Mouse (Mus musculus) intestine, embryonic 15.5 days (tissue): Measurements from ENCODE around the gene Prss53. TPM values are rescaled to one million over a fixed set of nuclear protein-coding genes. Genes with fewer than 3 reads are reported as not detected.

Experiments
- ATAC-seq: fragments of 200-750 bp; cut with Nextera tagmentation; 2 replicates; pipeline ENCODE4 v1.8.0; 2017; ENCODE audit warnings: moderate TSS enrichment, moderate library complexity
- H3K27ac ChIP-seq: fragments of 300-500 bp; sonication (generic); 2 replicates; pipeline ENCODE4 v1.5.1; 2015; ENCODE audit warnings: mild to moderate bottlenecking, inconsistent platforms
- H3K27me3 ChIP-seq: fragments of 300-500 bp; sonication (generic); replicated peaks from 2 replicates; pipeline ENCODE4 v1.6.1; 2015; ENCODE audit warnings: inconsistent platforms
- H3K36me3 ChIP-seq: fragments of 300-500 bp; sonication (generic); 2 replicates; pipeline ENCODE4 v1.6.1; 2015; ENCODE audit warnings: inconsistent platforms
- H3K4me1 ChIP-seq: fragments of 300-500 bp; sonication (generic); replicated peaks from 2 replicates; pipeline ENCODE4 v1.6.1; 2015; ENCODE audit warnings: inconsistent platforms
- H3K4me2 ChIP-seq: fragments of 300-500 bp; sonication (generic); replicated peaks from 2 replicates; pipeline ENCODE4 v1.6.1; 2015; ENCODE audit warnings: mild to moderate bottlenecking, inconsistent platforms
- H3K4me3 ChIP-seq: fragments of 300-500 bp; sonication (generic); replicated peaks from 2 replicates; pipeline ENCODE4 v1.5.1; 2015; ENCODE audit warnings: inconsistent platforms
- H3K9ac ChIP-seq: fragments of 300-500 bp; sonication (generic); 2 replicates; pipeline ENCODE4 v1.6.1; 2015; ENCODE audit warnings: inconsistent platforms
- H3K9me3 ChIP-seq: fragments of 300-500 bp; sonication (generic); 2 replicates; pipeline ENCODE4 v1.6.1; 2016; ENCODE audit warnings: inconsistent platforms
- WGBS: fragments of 180-500 bp; shearing (Covaris S2); methylation state at CpG from one replicate; pipeline ENCODE4 v1.1.7; 2015; 5-methylcytosine and 5-hydroxymethylcytosine counted together
- polyA plus RNA-seq: library from polyadenylated mRNA; unstranded; fragments of >200 nt; fragmentation: Nextera tagmentation; extraction: Ambion mirVana; gene quantifications from 2 replicates; pipeline ENCODE4 v1.2.1, GENCODE M21; 2015

Prss53 gene
- polyA plus RNA-seq, 1 experiment from 2014 or later: 1.7 TPM

DNA sequence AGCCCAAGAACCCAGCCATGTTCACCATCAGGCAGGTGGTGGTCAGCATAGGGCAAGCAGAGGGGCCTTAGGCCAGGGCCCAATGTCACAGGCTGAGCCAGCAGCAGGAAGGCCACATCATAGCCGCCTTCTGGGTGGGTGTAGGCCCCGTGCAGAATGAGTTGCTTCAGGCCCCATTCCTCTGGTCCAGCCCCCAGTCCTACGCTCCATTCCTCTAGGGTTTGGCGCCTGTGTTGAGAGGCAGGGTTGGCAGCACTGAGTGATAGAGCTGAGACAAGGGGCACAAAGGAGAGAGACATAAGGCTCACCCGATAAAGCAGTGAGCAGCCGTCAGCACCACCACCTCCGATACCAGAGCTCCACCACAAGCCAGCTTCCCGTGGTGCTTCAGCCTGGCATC lies 3.6 kb downstream of the Prss53 start:
- H3K4me2 ChIP-seq: no peak overlapping the region
- H3K36me3 ChIP-seq: peaks cover 38% of the 10 kb centered on the region
- no peak overlapping the region for H3K4me3 ChIP-seq
- ATAC-seq: no peak
- no peak overlapping the region for H3K27ac ChIP-seq
- no peaks in the 10 kb centered on the region for H3K27me3 ChIP-seq
- H3K4me1 ChIP-seq: peaks cover 22% of the 10 kb centered on the region
- WGBS: 86% methylated on average over 8 of the region's 8 CpGs
- H3K9me3 ChIP-seq: no peaks in the 10 kb centered on the region
- 0 out of 2 replicates have a peak overlapping the region, but pooled peaks have one; percentile 4 for H3K9ac ChIP-seq

DNA sequence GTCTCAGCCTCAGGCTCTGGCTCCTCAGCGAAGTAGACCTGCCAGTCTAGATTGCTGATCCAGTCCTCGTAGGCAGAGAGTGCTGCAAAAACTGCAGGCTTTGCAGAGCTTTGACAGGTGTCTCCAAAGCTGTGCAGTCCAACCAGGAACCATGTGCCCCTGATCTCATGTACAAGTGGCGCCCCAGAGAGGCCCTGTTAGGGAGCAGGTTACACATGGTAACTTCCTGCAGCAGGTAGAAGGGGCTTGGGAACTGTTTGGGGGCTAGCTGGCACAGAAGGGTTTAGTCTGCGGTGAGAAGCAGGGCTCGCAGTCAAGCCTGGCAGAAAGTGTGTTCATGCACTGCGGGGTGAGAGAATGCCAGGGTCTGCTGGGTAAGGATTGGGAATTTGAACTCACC lies 4.2 kb downstream of the Prss53 start:
- Histone ChIP-seq H3K4me1 (peaks cover 22% of the 10 kb centered on the region), H3K4me2 (no peak overlapping the region), H3K27ac (no peak overlapping the region), H3K4me3 (no peak overlapping the region), H3K9ac (peak overlapping the region; percentile 4; the same call in 1 of the 2 replicates), H3K27me3 (no peaks in the 10 kb centered on the region), H3K36me3 (peaks cover 45% of the 10 kb centered on the region), H3K9me3 (no peaks in the 10 kb centered on the region)
- 89% methylated on average over 6 of the region's 6 CpGs for WGBS
- ATAC-seq: no peak

DNA sequence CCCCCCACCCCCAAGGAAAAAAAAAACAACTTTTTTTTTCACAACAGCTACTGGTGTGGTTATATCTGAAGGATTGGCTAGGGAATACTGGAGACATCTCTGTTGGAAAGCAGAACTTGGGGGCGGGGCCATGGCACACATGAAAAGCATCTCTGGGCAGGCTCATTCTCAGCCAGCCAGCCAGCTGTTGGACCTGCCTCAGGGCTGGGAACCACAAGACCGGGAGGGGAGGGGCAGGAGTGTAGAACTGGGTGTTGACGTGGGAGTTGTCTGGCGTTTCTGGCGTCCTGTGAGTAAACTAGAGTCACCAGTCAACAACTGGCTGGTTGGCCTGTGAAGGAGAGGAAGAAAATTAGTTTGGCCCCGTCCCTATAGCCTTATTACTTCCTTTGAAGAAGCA lies 4.8 kb downstream of the Prss53 start:
- Histone ChIP-seq H3K4me3 (no peak overlapping the region), H3K27ac (no peak overlapping the region), H3K4me1 (peaks cover 22% of the 10 kb centered on the region), H3K27me3 (no peaks in the 10 kb centered on the region), H3K36me3 (peaks cover 51% of the 10 kb centered on the region), H3K4me2 (no peak overlapping the region), H3K9me3 (no peaks in the 10 kb centered on the region), H3K9ac (no peak overlapping the region; the same call in 1 of the 2 replicates)
- 64% methylated on average over 6 of the region's 6 CpGs for WGBS
- ATAC-seq: 0 out of 2 replicates have a peak, but pooled peaks have one; percentile 32

DNA sequence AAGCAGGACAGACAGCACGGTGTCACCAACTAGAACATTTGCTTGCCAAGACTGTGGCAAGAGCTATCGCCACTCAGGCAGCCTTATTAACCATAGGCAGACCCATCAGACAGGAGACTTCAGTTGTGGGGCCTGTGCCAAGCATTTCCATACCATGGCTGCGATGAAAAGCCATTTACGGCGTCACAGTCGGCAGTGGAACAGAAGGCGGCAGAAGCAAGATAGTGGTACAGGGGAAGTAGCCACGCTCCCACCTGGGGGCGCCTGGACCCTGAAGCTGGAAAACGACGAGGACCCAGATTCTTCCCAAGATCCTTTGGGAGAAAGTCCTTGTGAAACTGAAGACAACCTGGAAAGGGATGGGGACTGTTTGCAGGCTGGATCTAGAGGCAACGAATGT lies 10.3 kb downstream of the Prss53 start:
- no peak for ATAC-seq
- WGBS: 84% methylated on average over 12 of the region's 12 CpGs
- H3K9me3 ChIP-seq: no peaks in the 10 kb centered on the region
- peaks cover 67% of the 10 kb centered on the region for H3K36me3 ChIP-seq
- H3K4me3 ChIP-seq: no peak overlapping the region
- H3K4me1 ChIP-seq: peaks cover 29% of the 10 kb centered on the region
- H3K9ac ChIP-seq: no peak overlapping the region
- H3K27me3 ChIP-seq: no peaks in the 10 kb centered on the region
- H3K27ac ChIP-seq: no peak overlapping the region
- H3K4me2 ChIP-seq: no peak overlapping the region

DNA sequence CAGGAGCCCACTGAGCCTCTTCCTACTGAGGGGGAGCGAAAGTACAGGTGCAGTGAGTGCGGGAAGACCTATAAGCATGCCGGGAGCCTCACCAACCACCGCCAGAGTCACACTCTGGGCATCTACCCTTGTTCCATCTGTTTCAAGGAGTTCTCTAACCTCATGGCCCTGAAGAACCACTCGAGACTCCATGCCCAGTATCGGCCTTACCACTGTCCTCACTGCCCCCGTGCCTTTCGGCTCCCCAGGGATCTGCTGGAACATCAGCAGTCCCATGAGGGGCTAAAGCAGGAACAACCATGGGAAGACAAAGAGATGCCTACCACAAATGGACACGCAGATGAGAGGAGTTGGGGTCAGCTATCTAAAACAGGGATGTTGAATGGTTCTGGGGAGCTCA lies 11.5 kb downstream of the Prss53 start:
- peaks cover 27% of the 10 kb centered on the region for H3K4me1 ChIP-seq
- no peak overlapping the region for H3K27ac ChIP-seq
- no peaks in the 10 kb centered on the region for H3K27me3 ChIP-seq
- 97% methylated on average over 9 of the region's 9 CpGs for WGBS
- H3K4me2 ChIP-seq: no peak overlapping the region
- H3K4me3 ChIP-seq: no peak overlapping the region
- no peak for ATAC-seq
- H3K36me3 ChIP-seq: peaks cover 59% of the 10 kb centered on the region
- no peaks in the 10 kb centered on the region for H3K9me3 ChIP-seq
- H3K9ac ChIP-seq: no peak overlapping the region

DNA sequence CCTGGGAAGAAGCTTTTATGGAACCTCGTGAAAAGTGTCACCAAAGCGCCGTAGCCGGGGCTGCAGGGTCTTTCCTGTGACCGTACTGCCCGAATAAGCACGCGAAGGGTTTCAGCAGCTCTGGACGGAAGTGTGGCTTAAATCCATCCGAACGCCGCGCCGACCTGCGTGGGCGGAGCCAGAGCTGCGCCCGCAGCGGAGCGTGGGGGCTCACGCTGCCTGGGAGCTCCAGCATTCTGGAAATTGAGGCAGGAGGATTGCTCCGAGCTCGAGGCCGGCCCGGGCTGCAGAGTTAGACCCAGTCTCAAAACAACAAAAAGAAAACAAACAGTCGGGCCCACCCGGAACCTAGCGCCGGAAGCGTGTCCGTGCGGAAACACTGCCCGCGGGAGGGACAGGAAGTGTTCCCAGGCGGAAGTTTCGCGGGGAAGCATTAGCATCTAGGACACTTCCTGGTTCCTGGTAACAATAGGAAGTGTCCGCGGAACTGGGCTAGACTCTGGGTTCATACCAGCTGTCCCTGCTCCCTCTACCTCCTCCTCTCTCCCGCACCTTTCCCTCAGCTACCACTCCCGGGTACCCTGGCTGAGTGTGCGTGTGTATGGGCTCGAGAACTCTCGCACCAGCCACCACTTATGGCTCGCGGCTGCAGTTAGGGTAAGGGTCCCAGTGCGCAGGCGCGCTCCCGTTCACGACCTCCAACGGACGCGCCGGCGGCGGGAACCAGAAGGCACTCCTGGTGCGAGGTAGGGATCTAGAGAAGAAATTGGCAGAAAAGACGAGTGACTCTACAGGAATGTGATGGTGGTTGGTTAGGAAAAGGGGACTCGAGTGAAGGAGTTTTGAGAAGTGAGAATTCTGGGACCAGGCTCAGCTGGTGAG lies 14.1 kb downstream of the Prss53 start, which contains the start of gene Zfp668:
Gene Zfp668, minus strand, starts transcription at position 362 of the 882 bp plus-strand sequence.
- Histone ChIP-seq H3K4me1 (peaks cover 22% of the 10 kb centered on the region), H3K27ac (peak within 1 kb of the TSS; percentile 99), H3K36me3 (peaks cover 33% of the 10 kb centered on the region), H3K9me3 (no peaks in the 10 kb centered on the region), H3K27me3 (no peaks in the 10 kb centered on the region), H3K4me2 (peak within 1 kb of the TSS; percentile 78), H3K9ac (peak within 1 kb of the TSS; percentile 96), H3K4me3 (peak within 1 kb of the TSS; percentile 94)
- peak; percentile 82 for ATAC-seq
- WGBS: under 1% methylated on average over 60 of the region's 60 CpGs

DNA sequence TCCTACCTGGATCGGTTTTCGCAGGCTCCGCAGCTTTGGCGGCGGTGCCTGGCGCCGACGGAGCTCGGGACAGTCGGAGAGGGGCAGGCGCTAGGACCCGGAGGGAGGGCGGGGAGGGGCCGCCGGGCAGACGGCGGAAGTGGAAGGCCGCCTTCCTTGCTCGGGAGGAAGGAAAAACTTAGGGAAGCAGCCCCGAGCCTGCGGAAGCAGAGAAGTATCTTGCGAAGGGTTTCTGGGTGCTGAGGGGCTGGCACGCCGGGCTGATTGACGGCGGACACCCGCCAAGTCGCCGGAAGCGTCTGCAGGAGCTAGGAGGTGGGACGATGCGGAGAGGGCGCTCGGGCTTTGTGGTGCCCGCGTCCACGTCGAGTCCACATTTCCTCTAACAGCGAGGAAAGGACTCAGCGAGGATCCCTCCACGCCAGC lies 14.7 kb downstream of the Prss53 start, which contains the start of gene Zfp646:
Gene Zfp646, plus strand, starts transcription at position 181 of the 426 bp plus-strand sequence.
- ATAC-seq: peak; percentile 92
- H3K4me1 ChIP-seq: peaks cover 22% of the 10 kb centered on the region
- peak within 1 kb of the TSS; percentile 78 for H3K4me2 ChIP-seq
- H3K9me3 ChIP-seq: no peaks in the 10 kb centered on the region
- peak within 1 kb of the TSS; percentile 94 for H3K4me3 ChIP-seq
- H3K9ac ChIP-seq: peak within 1 kb of the TSS; percentile 96
- H3K27me3 ChIP-seq: no peaks in the 10 kb centered on the region
- peak within 1 kb of the TSS; percentile 99 for H3K27ac ChIP-seq
- under 1% methylated on average over 40 of the region's 41 CpGs for WGBS
- H3K36me3 ChIP-seq: peaks cover 26% of the 10 kb centered on the region

DNA sequence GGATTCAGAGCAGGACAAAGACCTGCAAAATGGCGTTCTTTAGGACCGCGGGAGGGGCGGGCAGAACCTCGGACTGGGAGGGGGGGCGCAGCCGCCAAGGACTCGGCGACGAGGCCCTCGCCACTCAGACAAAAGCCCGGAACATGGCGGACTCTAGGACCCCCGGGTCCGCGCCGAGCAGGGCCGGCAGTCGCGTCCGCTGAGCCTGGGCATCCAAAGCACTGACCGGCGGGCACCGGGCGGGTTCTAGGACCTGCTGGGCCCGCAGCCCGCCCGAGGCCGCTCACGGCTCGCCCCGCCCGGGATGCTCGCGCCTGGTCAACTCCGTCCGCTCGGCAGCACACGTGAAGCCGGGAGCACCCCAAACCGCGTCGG lies 15.2 kb downstream of the Prss53 start:
- Histone ChIP-seq H3K9ac (peak overlapping the region; percentile 96), H3K27ac (peak overlapping the region; percentile 99), H3K4me2 (peak overlapping the region; percentile 76), H3K27me3 (no peaks in the 10 kb centered on the region), H3K4me3 (peak overlapping the region; percentile 94), H3K4me1 (peaks cover 22% of the 10 kb centered on the region), H3K9me3 (no peaks in the 10 kb centered on the region), H3K36me3 (peaks cover 23% of the 10 kb centered on the region)
- under 1% methylated on average over 43 of the region's 43 CpGs for WGBS
- peak; percentile 92 for ATAC-seq

DNA sequence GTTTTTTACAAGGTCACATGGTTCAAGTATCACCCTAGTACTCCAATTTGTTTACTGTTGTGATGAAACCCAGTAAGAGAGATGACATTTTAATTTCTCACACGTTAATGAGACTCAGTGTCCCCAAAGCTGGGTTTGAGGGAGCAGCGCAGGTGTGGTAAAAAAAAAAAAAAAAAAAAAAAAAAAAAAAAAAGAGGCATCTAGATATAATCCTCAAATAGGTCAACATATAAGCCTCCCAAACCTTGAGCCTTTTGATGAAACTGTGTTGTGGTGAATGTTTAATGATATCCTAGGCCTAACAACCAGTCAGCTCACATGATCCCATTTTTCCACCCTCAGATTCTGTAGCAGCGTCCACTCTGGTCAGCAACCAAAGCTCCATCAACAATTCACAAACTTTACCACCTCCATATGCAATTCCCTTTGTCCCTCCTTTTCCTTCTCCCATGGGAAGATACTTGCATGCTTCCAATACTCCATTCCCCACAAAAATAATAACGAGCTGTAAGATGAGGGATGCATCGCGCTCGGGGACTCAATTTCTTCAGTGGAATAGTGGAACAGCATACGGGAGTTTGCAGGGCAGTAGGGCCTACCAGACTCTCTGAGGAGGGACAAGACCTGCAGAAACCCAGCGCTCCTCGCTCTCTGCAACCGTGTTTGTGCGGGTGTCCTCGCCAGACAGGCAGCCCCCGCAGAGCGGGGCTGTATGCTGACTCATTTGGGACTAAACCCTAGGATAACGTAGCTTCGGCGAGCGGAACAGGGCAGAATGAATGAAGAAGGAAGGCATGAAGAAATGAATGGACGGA lies 15.8 kb downstream of the Prss53 start:
- Histone ChIP-seq H3K9me3 (no peaks in the 10 kb centered on the region), H3K9ac (peak overlapping the region; percentile 96), H3K36me3 (peaks cover 17% of the 10 kb centered on the region), H3K27me3 (no peaks in the 10 kb centered on the region), H3K4me3 (peak overlapping the region; percentile 94), H3K27ac (peak overlapping the region; percentile 99), H3K4me1 (peaks cover 22% of the 10 kb centered on the region), H3K4me2 (peak overlapping the region; percentile 76)
- WGBS: 4% methylated on average over 20 of the region's 20 CpGs
- peak; percentile 19; the same call in 1 of the 2 replicates for ATAC-seq

DNA sequence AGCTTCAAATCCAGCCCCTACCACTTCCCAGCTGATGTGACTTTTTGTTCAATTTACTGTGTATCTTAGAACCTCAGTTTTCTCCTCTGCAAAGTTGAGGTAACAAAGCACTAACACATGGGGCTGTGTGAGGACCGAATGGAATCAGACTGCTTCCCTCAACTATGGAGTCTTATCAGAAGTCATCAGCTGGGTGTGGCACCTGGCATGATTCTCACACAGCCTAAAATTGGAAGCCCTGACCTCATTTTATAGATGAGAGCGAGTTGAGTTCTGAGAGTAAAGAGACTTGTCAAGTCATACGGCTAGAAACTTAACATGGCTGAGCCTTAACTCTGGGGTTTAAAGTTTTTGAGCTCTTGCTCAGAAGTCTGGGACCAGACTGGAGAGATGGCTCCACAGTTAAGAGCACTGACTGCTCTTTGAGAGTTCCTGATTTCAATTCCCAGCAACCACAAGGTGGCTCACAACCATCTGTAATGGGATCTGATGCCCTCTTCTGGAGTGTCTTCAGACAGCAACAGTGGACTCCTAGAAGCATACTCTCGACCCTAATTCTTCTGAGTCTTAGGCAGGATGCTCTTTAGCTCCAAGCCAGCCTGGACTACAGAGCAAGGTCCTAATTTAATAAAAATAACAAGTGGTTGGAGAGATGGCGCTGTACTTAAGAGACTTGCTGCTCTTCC lies 20.5 kb downstream of the Prss53 start:
- no peak for ATAC-seq
- no peak overlapping the region for H3K27ac ChIP-seq

DNA sequence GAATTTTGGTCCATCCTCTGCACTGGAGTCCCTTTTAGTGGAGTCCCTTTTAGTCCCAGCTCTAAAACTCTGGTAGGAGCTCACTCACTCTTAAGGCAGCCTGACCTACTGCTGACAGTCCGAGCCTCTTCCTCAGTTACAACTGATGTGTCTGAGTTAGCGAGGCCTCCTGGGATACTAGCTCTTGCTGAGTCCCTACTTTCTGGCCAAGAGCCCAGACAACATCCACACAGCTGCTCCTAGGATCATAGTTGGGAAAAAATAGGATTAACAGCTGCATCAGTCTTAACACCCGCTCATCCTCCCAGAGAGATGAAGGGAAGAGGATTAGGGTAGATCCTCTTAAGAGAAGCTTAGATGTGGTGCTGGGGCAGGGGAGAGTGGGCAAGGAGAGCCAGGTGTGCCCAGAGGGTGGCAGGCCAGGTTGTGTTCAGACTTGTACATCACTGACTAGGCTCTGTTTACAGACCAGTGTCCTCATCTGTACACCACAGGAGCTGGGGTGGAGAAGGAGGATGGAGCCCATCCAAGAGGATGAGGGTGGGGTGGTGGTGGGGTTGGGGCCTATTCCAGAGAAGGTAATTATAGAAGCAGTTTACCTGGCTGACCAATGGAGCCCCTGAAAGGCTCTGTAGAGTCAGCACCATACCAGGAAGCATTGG lies 21.5 kb downstream of the Prss53 start:
- WGBS: 55% methylated on average over 3 of the region's 3 CpGs
- Histone ChIP-seq H3K4me3 (no peak overlapping the region), H3K4me1 (peaks cover 16% of the 10 kb centered on the region; the same call in 1 of the 2 replicates), H3K27ac (peak overlapping the region; percentile 13; the same call in 1 of the 2 replicates), H3K27me3 (no peaks in the 10 kb centered on the region), H3K9ac (no peak overlapping the region), H3K36me3 (peaks cover 22% of the 10 kb centered on the region), H3K4me2 (no peak overlapping the region), H3K9me3 (no peaks in the 10 kb centered on the region)
- ATAC-seq: peak; percentile 59

More for the DNA sequence above, 20.5 kb downstream of the Prss53 start:
- Histone ChIP-seq H3K4me3 (no peak overlapping the region), H3K36me3 (peaks cover 22% of the 10 kb centered on the region), H3K4me2 (no peak overlapping the region), H3K9ac (no peak overlapping the region), H3K27me3 (no peaks in the 10 kb centered on the region), H3K4me1 (peaks cover 20% of the 10 kb centered on the region; the same call in 1 of the 2 replicates), H3K9me3 (no peaks in the 10 kb centered on the region)
- whole genome bisulfite sequencing: 80% methylated on average over 5 of the region's 5 CpGs
